Mouse (Mus musculus) embryo, embryonic 10 days (tissue): ENCODE measurements at regions not wholly inside any gene's neighbourhood (a gene's known extent, or its start where the extent isn't known, plus 50 kb on each side); places are given as distances from the start of the nearest gene placed in this dataset.
A peak's percentile ranks its signal among the peaks of the same experiment; 100 is the strongest.

ENCODE experiments used
- DNase-seq: peaks from one replicate; pipeline ENCODE4 v3.0.0-alpha.2; 2015; ENCODE audit warnings: low spot score

DNA sequence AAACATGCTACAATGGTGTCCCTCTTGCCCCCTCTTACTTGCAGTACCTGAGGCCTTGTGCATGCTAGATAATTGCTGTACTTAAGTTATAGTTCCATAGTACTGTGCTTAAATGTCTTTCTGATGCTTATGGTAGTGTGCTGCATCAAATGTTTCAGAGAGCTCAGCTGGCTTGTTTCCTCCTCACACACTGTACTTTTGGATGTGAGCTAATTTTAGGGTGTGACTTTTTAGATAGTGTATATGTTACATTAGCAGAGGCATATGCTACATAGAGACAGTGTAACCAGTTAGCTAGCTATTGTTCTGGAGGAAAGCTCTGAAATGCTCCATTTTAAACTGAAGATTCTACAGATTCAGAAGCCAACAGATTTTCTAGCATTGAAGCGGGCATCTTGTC is 467.9 kb upstream of the Nr5a2 start:
- no peak for DNase-seq

DNA sequence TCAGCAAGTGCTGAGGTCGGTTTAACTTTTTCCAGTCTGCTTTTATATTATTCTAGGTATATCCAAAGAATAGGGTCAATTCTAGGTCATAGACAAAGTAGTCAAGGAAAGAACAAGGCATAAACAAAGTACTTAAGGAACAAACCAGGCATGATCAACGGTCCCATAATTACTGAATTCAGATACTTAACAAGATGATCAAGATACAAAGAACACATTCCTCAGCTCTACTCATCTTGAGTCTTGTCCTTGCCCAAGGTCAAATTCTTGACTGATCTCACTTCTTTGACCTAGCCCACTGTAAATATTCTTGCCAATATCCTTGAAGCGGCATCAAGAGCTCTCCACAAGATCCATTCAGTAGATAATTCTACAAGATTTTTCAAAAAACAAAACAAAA is 458.1 kb upstream of the Nr5a2 start:
- DNase-seq = no peak

DNA sequence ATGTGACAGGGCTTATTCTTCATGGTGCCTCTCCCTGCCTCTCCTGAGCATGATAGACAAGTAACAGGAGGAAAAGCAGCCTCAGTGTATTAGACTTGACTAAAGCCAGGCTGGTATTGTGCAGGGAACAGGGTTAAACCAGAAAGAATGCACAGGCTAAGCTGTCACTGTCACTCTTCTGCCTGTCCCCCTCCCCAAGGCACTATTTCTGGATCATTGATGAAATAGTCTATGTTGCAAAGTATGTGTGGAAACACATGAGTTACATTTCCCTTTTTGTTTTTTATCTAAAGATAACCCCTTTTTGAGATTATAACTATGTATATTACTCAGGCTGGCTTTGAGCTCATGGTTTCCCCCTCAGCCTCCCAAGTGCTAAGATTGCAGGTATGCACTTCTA is 436.5 kb upstream of the Nr5a2 start:
- no peak for DNase-seq

DNA sequence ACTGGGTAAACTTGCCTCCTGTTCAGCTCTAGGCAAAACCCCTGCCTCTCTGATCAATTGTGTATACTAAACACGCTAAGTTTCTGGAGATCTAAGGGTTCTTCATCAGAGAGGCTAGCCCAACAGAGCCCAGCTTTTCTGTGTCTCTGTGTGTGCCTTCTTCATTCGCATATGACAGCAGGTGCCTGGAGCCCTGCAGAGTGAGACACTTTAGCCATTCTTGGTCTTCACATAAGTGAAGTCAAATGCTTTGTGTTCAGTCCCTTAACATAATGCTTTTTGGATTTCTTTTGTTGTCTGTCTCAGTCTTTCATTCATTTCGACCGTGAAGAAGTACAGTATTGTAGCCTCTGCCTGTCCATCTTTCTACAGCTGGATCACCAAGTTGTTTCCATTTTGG is 427.3 kb upstream of the Nr5a2 start:
- DNase-seq = no peak

- DNase-seq = peak; percentile 71
Measured at GRCm38 (mm10) chr1:137378072-137378985, 418.1 kb upstream of the Nr5a2 start.

DNA sequence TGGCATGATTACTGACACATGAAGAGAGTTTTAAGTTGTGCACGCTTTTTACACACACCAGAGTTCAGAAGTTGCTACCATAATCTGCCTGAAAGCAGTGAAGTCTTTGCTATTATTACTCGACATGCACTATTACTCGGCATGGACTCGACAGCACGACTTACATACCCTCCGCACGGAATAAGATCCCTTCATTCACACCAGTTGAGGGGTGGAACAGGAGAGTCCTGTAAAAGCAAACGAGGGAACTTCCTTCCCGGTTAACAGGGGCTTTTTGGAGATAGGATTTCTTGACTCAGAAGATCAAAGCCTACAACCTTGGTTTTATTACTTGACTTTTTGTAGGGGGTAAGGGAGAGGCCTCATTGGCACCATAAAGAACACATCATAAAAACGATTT is 416.4 kb upstream of the Nr5a2 start:
- no peak for DNase-seq

- peak; percentile 65 for DNase-seq
Measured at GRCm38 (mm10) chr1:137374641-137375040, 414.4 kb upstream of the Nr5a2 start.

GRCm38 (mm10) chr1:137373509-137374420 is 413.5 kb upstream of the Nr5a2 start:
- peak; percentile 49 for DNase-seq

GRCm38 (mm10) chr1:137372236-137372635 is 412.0 kb upstream of the Nr5a2 start:
- DNase-seq = peak; percentile 20

- no peak for DNase-seq
Measured at GRCm38 (mm10) chr1:137364396-137364795, 404.1 kb upstream of the Nr5a2 start.

GRCm38 (mm10) chr1:137363969-137364368 is 403.7 kb upstream of the Nr5a2 start:
- DNase-seq = no peak

GRCm38 (mm10) chr1:137363561-137363960 is 403.3 kb upstream of the Nr5a2 start:
- DNase-seq = no peak

- no peak for DNase-seq
Measured at GRCm38 (mm10) chr1:137360688-137361570, 400.7 kb upstream of the Nr5a2 start.

- no peak for DNase-seq
Measured at GRCm38 (mm10) chr1:137355941-137356512, 395.8 kb upstream of the Nr5a2 start.

GRCm38 (mm10) chr1:137352390-137353027 is 392.3 kb upstream of the Nr5a2 start:
- DNase-seq = no peak

GRCm38 (mm10) chr1:137334137-137334536 is 373.9 kb upstream of the Nr5a2 start:
- no peak for DNase-seq

- DNase-seq = peak; percentile 47
Measured at GRCm38 (mm10) chr1:137332108-137332769, 372.0 kb upstream of the Nr5a2 start.

GRCm38 (mm10) chr1:137331746-137332107 is 371.5 kb upstream of the Nr5a2 start:
- DNase-seq = no peak

GRCm38 (mm10) chr1:137330634-137331033 is 370.4 kb upstream of the Nr5a2 start:
- peak; percentile 75 for DNase-seq

- peak; percentile 89 for DNase-seq
Measured at GRCm38 (mm10) chr1:137323884-137324594, 363.8 kb upstream of the Nr5a2 start.
